Mouse (Mus musculus) heart, embryonic 10.5 days (tissue): ENCODE measurements around the gene Noc2l. TPM values are rescaled to one million over a fixed set of nuclear protein-coding genes. Genes with fewer than 3 reads are reported as not detected.
A peak's percentile ranks its signal among the peaks of the same experiment; 100 is the strongest.

Experiments used
- DNase-seq: peaks from one replicate; pipeline ENCODE4 v3.0.0-alpha.2; 2017; ENCODE audit warnings: low spot score
- H3K27ac ChIP-seq: fragments of 300-500 bp; sonication (generic); 2 replicates; pipeline ENCODE4 v1.5.1; 2016; ENCODE audit warnings: mild to moderate bottlenecking
- H3K27me3 ChIP-seq: fragments of 300-500 bp; sonication (generic); 2 replicates; pipeline ENCODE4 v1.6.1; 2016; ENCODE audit warnings: mild to moderate bottlenecking; ENCODE audit not compliant: poor library complexity, insufficient read depth, severe bottlenecking
- H3K36me3 ChIP-seq: fragments of 300-500 bp; sonication (generic); 2 replicates; pipeline ENCODE4 v1.6.1; 2016; ENCODE audit warnings: mild to moderate bottlenecking, moderate library complexity
- H3K4me1 ChIP-seq: fragments of 300-500 bp; sonication (generic); 2 replicates; pipeline ENCODE4 v1.6.1; 2016; ENCODE audit warnings: mild to moderate bottlenecking
- H3K4me3 ChIP-seq: fragments of 300-500 bp; sonication (generic); 2 replicates; pipeline ENCODE4 v1.5.1; 2016; ENCODE audit warnings: mild to moderate bottlenecking, moderate library complexity
- H3K9me3 ChIP-seq: fragments of 300-500 bp; sonication (generic); 2 replicates; pipeline ENCODE4 v1.6.1; 2016; ENCODE audit warnings: mild to moderate bottlenecking, moderate library complexity
- WGBS: fragments of 180-500 bp; shearing (Covaris S2); methylation state at CpG from one replicate; pipeline ENCODE4 v1.1.7; 2016; 5-methylcytosine and 5-hydroxymethylcytosine counted together
- polyA plus RNA-seq: library from polyadenylated mRNA; unstranded; fragments of >200 nt; fragmentation: Nextera tagmentation; extraction: Ambion mirVana; gene quantifications from 2 replicates; pipeline ENCODE4 v1.2.1, GENCODE M21; 2016

Gene Noc2l
- polyA plus RNA-seq, 1 experiment from 2014 or later, result 96.5 TPM

- peak overlapping the region; percentile 89 for H3K27ac ChIP-seq
- peaks cover 22% of the 10 kb centered on the region for H3K4me1 ChIP-seq
- H3K4me3 ChIP-seq, result peak overlapping the region; percentile 76
- H3K36me3 ChIP-seq, result no peaks in the 10 kb centered on the region
- peak; percentile 89 for DNase-seq
- 15% methylated on average over 12 of the region's 12 CpGs for WGBS
- H3K27me3 ChIP-seq, result peaks cover 20% of the 10 kb centered on the region
- no peaks in the 10 kb centered on the region for H3K9me3 ChIP-seq
Observed at GRCm38 (mm10) chr4:156202462-156202893, 33.3 kb upstream of the Noc2l start.

DNA sequence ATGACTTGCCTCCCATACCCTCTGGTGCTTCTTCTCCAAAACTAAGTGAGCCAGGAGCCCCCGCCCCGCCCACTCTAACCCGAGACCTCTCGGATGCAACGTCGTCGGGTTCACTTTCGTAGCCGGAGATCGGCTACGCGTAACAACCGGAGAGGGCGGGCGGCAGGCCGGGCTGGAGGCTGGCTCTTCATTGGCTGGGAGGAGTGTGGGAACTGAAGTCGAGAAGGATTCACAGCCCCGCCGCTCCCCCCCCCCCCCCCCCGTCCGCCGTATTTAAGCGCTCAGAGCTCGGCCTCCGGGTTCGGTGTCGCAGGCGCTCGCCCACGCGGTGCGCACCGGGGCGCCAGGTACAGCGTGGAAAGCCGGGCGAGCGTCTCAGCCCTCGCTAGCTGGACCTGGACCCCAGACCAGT, 32.8 kb upstream of the Noc2l start, which contains the start of gene AW011738:
TSS of gene AW011738 (plus strand) at position 304 of the 412 bp plus-strand sequence.
- WGBS, result under 1% methylated on average over 33 of the region's 39 CpGs
- Histone ChIP-seq H3K27me3 (peaks cover 20% of the 10 kb centered on the region), H3K4me1 (peaks cover 22% of the 10 kb centered on the region), H3K9me3 (no peaks in the 10 kb centered on the region), H3K4me3 (peak within 1 kb of the TSS; percentile 76), H3K27ac (peak within 1 kb of the TSS; percentile 89), H3K36me3 (no peaks in the 10 kb centered on the region)
- DNase-seq, result peak; percentile 93

GRCm38 (mm10) chr4:156203413-156204131, 32.2 kb upstream of the Noc2l start:
- Histone ChIP-seq H3K27ac (peak overlapping the region; percentile 89), H3K4me1 (peaks cover 22% of the 10 kb centered on the region), H3K4me3 (peak overlapping the region; percentile 76), H3K9me3 (no peaks in the 10 kb centered on the region), H3K36me3 (no peaks in the 10 kb centered on the region), H3K27me3 (peaks cover 20% of the 10 kb centered on the region)
- WGBS, result under 1% methylated on average over 49 of the region's 49 CpGs
- peak; percentile 86 for DNase-seq

- H3K27me3 ChIP-seq, result peaks cover 12% of the 10 kb centered on the region
- no peak overlapping the region for H3K27ac ChIP-seq
- no peak for DNase-seq
- H3K4me3 ChIP-seq, result no peak overlapping the region
- H3K4me1 ChIP-seq, result peaks cover 7% of the 10 kb centered on the region
- H3K36me3 ChIP-seq, result no peaks in the 10 kb centered on the region
- 86% methylated on average over 4 of the region's 4 CpGs for WGBS
- no peaks in the 10 kb centered on the region for H3K9me3 ChIP-seq
Observed at GRCm38 (mm10) chr4:156208872-156209271, 26.9 kb upstream of the Noc2l start.

GRCm38 (mm10) chr4:156209963-156210635, 25.7 kb upstream of the Noc2l start:
- Histone ChIP-seq H3K36me3 (no peaks in the 10 kb centered on the region), H3K27me3 (0 out of 2 replicates have a peak, but pooled peaks cover 3% of the 10 kb centered on the region), H3K4me1 (no peaks in the 10 kb centered on the region), H3K4me3 (no peak overlapping the region), H3K27ac (no peak overlapping the region), H3K9me3 (no peaks in the 10 kb centered on the region)
- no peak for DNase-seq
- 66% methylated on average over 13 of the region's 13 CpGs for WGBS

DNA sequence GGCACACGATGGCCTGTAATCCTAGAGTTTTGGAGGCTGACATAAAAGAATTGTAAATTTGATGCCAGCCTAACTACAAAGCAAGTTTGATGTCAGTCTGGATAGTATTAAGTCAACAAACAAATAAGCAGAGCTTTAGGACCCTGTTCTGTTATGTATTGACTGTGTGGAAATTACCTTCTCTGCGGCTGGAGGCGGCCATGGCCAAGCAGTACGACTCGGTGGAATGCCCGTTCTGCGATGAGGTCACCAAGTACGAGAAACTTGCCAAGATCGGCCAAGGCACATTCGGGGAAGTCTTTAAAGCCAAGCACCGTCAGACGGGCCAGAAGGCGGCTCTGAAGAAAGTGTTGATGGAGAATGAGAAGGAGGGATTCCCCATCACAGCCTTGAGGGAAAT, 22.7 kb upstream of the Noc2l start:
- Histone ChIP-seq H3K36me3 (no peaks in the 10 kb centered on the region), H3K4me1 (peaks cover 22% of the 10 kb centered on the region), H3K27me3 (no peaks in the 10 kb centered on the region), H3K9me3 (no peaks in the 10 kb centered on the region), H3K4me3 (no peak overlapping the region), H3K27ac (no peak overlapping the region)
- no peak for DNase-seq
- WGBS, result 89% methylated on average over 13 of the region's 13 CpGs

GRCm38 (mm10) chr4:156215649-156216048, 20.2 kb upstream of the Noc2l start, which contains the start of gene Perm1:
Gene Perm1, plus strand, starts transcription at chr4:156215868.
- peaks cover 22% of the 10 kb centered on the region for H3K4me1 ChIP-seq
- H3K27me3 ChIP-seq, result 0 out of 2 replicates have a peak, but pooled peaks cover 7% of the 10 kb centered on the region
- no peak within 1 kb of the TSS for H3K4me3 ChIP-seq
- no peaks in the 10 kb centered on the region for H3K36me3 ChIP-seq
- no peaks in the 10 kb centered on the region for H3K9me3 ChIP-seq
- DNase-seq, result no peak
- H3K27ac ChIP-seq, result peak within 1 kb of the TSS; percentile 72
- 62% methylated on average over 4 of the region's 4 CpGs for WGBS

GRCm38 (mm10) chr4:156216196-156216595, 19.6 kb upstream of the Noc2l start:
- H3K4me3 ChIP-seq, result no peak overlapping the region
- H3K27ac ChIP-seq, result peak overlapping the region; percentile 24

GRCm38 (mm10) chr4:156217022-156217669, 18.7 kb upstream of the Noc2l start:
- DNase-seq, result no peak
- H3K27ac ChIP-seq, result peak overlapping the region; percentile 72; the same call in 1 of the 2 replicates
- H3K27me3 ChIP-seq, result 0 out of 2 replicates have a peak, but pooled peaks cover 7% of the 10 kb centered on the region
- no peak overlapping the region for H3K4me3 ChIP-seq
- WGBS, result 59% methylated on average over 16 of the region's 16 CpGs
- H3K9me3 ChIP-seq, result no peaks in the 10 kb centered on the region
- 0 out of 2 replicates have a peak, but pooled peaks cover 2% of the 10 kb centered on the region for H3K36me3 ChIP-seq
- H3K4me1 ChIP-seq, result peaks cover 22% of the 10 kb centered on the region

More at GRCm38 (mm10) chr4:156216196-156216595, 19.6 kb upstream of the Noc2l start:
- peaks cover 22% of the 10 kb centered on the region for H3K4me1 ChIP-seq
- no peaks in the 10 kb centered on the region for H3K36me3 ChIP-seq
- H3K27me3 ChIP-seq, result 0 out of 2 replicates have a peak, but pooled peaks cover 7% of the 10 kb centered on the region
- no peaks in the 10 kb centered on the region for H3K9me3 ChIP-seq
- 86% methylated on average over 2 of the region's 2 CpGs for WGBS
- no peak for DNase-seq

- H3K27ac ChIP-seq, result no peak overlapping the region
- H3K9me3 ChIP-seq, result no peaks in the 10 kb centered on the region
- DNase-seq, result no peak
- H3K27me3 ChIP-seq, result 0 out of 2 replicates have a peak, but pooled peaks cover 7% of the 10 kb centered on the region
- 84% methylated on average over 16 of the region's 16 CpGs for WGBS
- H3K4me3 ChIP-seq, result no peak overlapping the region
- H3K4me1 ChIP-seq, result peaks cover 22% of the 10 kb centered on the region
- 0 out of 2 replicates have a peak, but pooled peaks cover 2% of the 10 kb centered on the region for H3K36me3 ChIP-seq
Observed at GRCm38 (mm10) chr4:156217838-156218237, 18.0 kb upstream of the Noc2l start.

- H3K9me3 ChIP-seq, result no peaks in the 10 kb centered on the region
- peaks cover 22% of the 10 kb centered on the region for H3K4me1 ChIP-seq
- H3K27ac ChIP-seq, result no peak overlapping the region
- 0 out of 2 replicates have a peak, but pooled peaks cover 7% of the 10 kb centered on the region for H3K27me3 ChIP-seq
- 0 out of 2 replicates have a peak, but pooled peaks cover 2% of the 10 kb centered on the region for H3K36me3 ChIP-seq
- WGBS, result 86% methylated on average over 11 of the region's 11 CpGs
- DNase-seq, result no peak
- H3K4me3 ChIP-seq, result no peak overlapping the region
Observed at GRCm38 (mm10) chr4:156219936-156220335, 15.9 kb upstream of the Noc2l start.

GRCm38 (mm10) chr4:156224276-156224675, 11.5 kb upstream of the Noc2l start:
- WGBS, result 71% methylated on average over 2 of the region's 2 CpGs

More at GRCm38 (mm10) chr4:156224276-156224675, 11.5 kb upstream of the Noc2l start:
- no peak for DNase-seq
- Histone ChIP-seq H3K27me3 (peaks cover 5% of the 10 kb centered on the region; the same call in 1 of the 2 replicates), H3K4me3 (no peak overlapping the region), H3K36me3 (peaks cover 6% of the 10 kb centered on the region), H3K4me1 (peaks cover 17% of the 10 kb centered on the region), H3K27ac (no peak overlapping the region), H3K9me3 (no peaks in the 10 kb centered on the region)
